Mouse (Mus musculus): ENCODE measurements around the gene Drg1. TPM values are rescaled to one million over a fixed set of nuclear protein-coding genes. Genes with fewer than 3 reads are reported as not detected.
"Not testable (repeated sequence)": the region's sequence is repeated elsewhere in the genome, so short reads cannot be mapped to it uniquely, and the experiment has no call there.

Gene Drg1
- polyA plus RNA-seq, 1 experiment from 2014 or later: 223 TPM

GRCm38 (mm10) chr11:3156991-3157390, 109.2 kb downstream of the Drg1 start:
- 95% methylated on average over 3 of the region's 3 CpGs for WGBS
- not testable (repeated sequence) for H3K9ac ChIP-seq; H3K27ac ChIP-seq; H3K36me3 ChIP-seq; H3K4me2 ChIP-seq; H3K27me3 ChIP-seq; ATAC-seq (replicated peaks; ENCODE audit: low FRiP score); H3K4me3 ChIP-seq (replicated peaks); H3K4me1 ChIP-seq
- H3K9me3 ChIP-seq (replicated peaks): peaks cover 14% of the 10 kb centered on the region

GRCm38 (mm10) chr11:3153666-3154397, 112.4 kb downstream of the Drg1 start:
- WGBS: 80% methylated on average over 1 of the region's 1 CpGs
- peak; percentile 50 for ATAC-seq (replicated peaks; ENCODE audit: low FRiP score)
- H3K9me3 ChIP-seq (replicated peaks): peaks cover 16% of the 10 kb centered on the region
- H3K4me3 ChIP-seq (replicated peaks); H3K9ac ChIP-seq; H3K27ac ChIP-seq; H3K27me3 ChIP-seq; H3K4me1 ChIP-seq; H3K4me2 ChIP-seq: not testable (repeated sequence)
- H3K36me3 ChIP-seq: peaks cover 15% of the 10 kb centered on the region

GRCm38 (mm10) chr11:3151358-3151757, 114.9 kb downstream of the Drg1 start:
- not testable (repeated sequence) for H3K4me1 ChIP-seq; H3K4me3 ChIP-seq (replicated peaks); H3K9ac ChIP-seq; ATAC-seq (replicated peaks; ENCODE audit: low FRiP score); H3K4me2 ChIP-seq; H3K27me3 ChIP-seq; H3K27ac ChIP-seq
- Histone ChIP-seq H3K36me3 (peaks cover 15% of the 10 kb centered on the region), H3K9me3 (replicated peaks) (peaks cover 13% of the 10 kb centered on the region)
- 95% methylated on average over 4 of the region's 4 CpGs for WGBS

- Histone ChIP-seq H3K9me3 (replicated peaks) (peaks cover 13% of the 10 kb centered on the region), H3K36me3 (peaks cover 15% of the 10 kb centered on the region)
- H3K9ac ChIP-seq; H3K27ac ChIP-seq; H3K4me3 ChIP-seq (replicated peaks); H3K27me3 ChIP-seq; ATAC-seq (replicated peaks; ENCODE audit: low FRiP score); H3K4me2 ChIP-seq; H3K4me1 ChIP-seq: not testable (repeated sequence)
- 98% methylated on average over 12 of the region's 12 CpGs for WGBS
These were observed 115.6 kb downstream of the Drg1 start for GRCm38 (mm10) chr11:3150677-3151003.

- H3K4me2 ChIP-seq; H3K4me3 ChIP-seq (replicated peaks); H3K9ac ChIP-seq; H3K27me3 ChIP-seq; H3K27ac ChIP-seq; H3K4me1 ChIP-seq: not testable (repeated sequence)
- Histone ChIP-seq H3K9me3 (replicated peaks) (peaks cover 13% of the 10 kb centered on the region), H3K36me3 (peaks cover 15% of the 10 kb centered on the region)
- 98% methylated on average over 24 of the region's 24 CpGs for WGBS
- ATAC-seq (replicated peaks; ENCODE audit: low FRiP score): 0 out of 2 replicates have a peak, but pooled peaks have one; percentile 10
These were observed 116.1 kb downstream of the Drg1 start for GRCm38 (mm10) chr11:3150003-3150676.

GRCm38 (mm10) chr11:3149471-3149870, 116.7 kb downstream of the Drg1 start:
- peak; percentile 7; the same call in 1 of the 2 replicates for ATAC-seq (replicated peaks; ENCODE audit: low FRiP score)
- not testable (repeated sequence) for H3K4me1 ChIP-seq; H3K27me3 ChIP-seq; H3K4me2 ChIP-seq; H3K27ac ChIP-seq; H3K9ac ChIP-seq; H3K4me3 ChIP-seq (replicated peaks)
- peaks cover 15% of the 10 kb centered on the region for H3K36me3 ChIP-seq
- WGBS: 92% methylated on average over 4 of the region's 4 CpGs
- peaks cover 13% of the 10 kb centered on the region for H3K9me3 ChIP-seq (replicated peaks)

- not testable (repeated sequence) for H3K9ac ChIP-seq; ATAC-seq (replicated peaks; ENCODE audit: low FRiP score); H3K9me3 ChIP-seq (replicated peaks); H3K4me1 ChIP-seq; H3K27me3 ChIP-seq; H3K4me2 ChIP-seq; H3K27ac ChIP-seq; H3K4me3 ChIP-seq (replicated peaks)
- H3K36me3 ChIP-seq: peaks cover 11% of the 10 kb centered on the region
- WGBS: 73% methylated on average over 2 of the region's 2 CpGs
These were observed 119.4 kb downstream of the Drg1 start for GRCm38 (mm10) chr11:3146806-3147205.

- not testable (repeated sequence) for H3K9ac ChIP-seq; H3K4me3 ChIP-seq (replicated peaks); H3K4me1 ChIP-seq; ATAC-seq (replicated peaks; ENCODE audit: low FRiP score); H3K27me3 ChIP-seq; H3K9me3 ChIP-seq (replicated peaks); H3K27ac ChIP-seq; H3K36me3 ChIP-seq; H3K4me2 ChIP-seq
- WGBS: 64% methylated on average over 8 of the region's 9 CpGs
These were observed 120.7 kb downstream of the Drg1 start for GRCm38 (mm10) chr11:3145359-3146165.

- H3K4me1 ChIP-seq; H3K9ac ChIP-seq; ATAC-seq (replicated peaks; ENCODE audit: low FRiP score); H3K27me3 ChIP-seq; H3K36me3 ChIP-seq; H3K4me2 ChIP-seq; H3K4me3 ChIP-seq (replicated peaks); H3K27ac ChIP-seq; H3K9me3 ChIP-seq (replicated peaks): not testable (repeated sequence)
- 83% methylated on average over 3 of the region's 3 CpGs for WGBS
These were observed 122.2 kb downstream of the Drg1 start for GRCm38 (mm10) chr11:3143984-3144383.

- H3K4me3 ChIP-seq (replicated peaks): not testable (repeated sequence)
- WGBS: 86% methylated on average over 4 of the region's 5 CpGs
- peak; percentile 79 for ATAC-seq (replicated peaks; ENCODE audit: low FRiP score)
These were observed 123.8 kb downstream of the Drg1 start for GRCm38 (mm10) chr11:3142413-3142812.

GRCm38 (mm10) chr11:3140967-3141535, 125.2 kb downstream of the Drg1 start:
- not testable (repeated sequence) for ATAC-seq (replicated peaks; ENCODE audit: low FRiP score); H3K4me1 ChIP-seq; H3K4me2 ChIP-seq; H3K4me3 ChIP-seq (replicated peaks); H3K27me3 ChIP-seq; H3K36me3 ChIP-seq; H3K9ac ChIP-seq; H3K27ac ChIP-seq
- H3K9me3 ChIP-seq (replicated peaks): peaks cover 18% of the 10 kb centered on the region

More at GRCm38 (mm10) chr11:3142413-3142812, 123.8 kb downstream of the Drg1 start:
- not testable (repeated sequence) for H3K36me3 ChIP-seq, H3K4me2 ChIP-seq, H3K27ac ChIP-seq, H3K9ac ChIP-seq, H3K4me1 ChIP-seq, H3K27me3 ChIP-seq
- peaks cover 14% of the 10 kb centered on the region for H3K9me3 ChIP-seq (replicated peaks)

GRCm38 (mm10) chr11:3138323-3138722, 127.9 kb downstream of the Drg1 start:
- not testable (repeated sequence) for H3K36me3 ChIP-seq; H3K4me2 ChIP-seq; H3K27ac ChIP-seq; H3K27me3 ChIP-seq; H3K9ac ChIP-seq; ATAC-seq (replicated peaks; ENCODE audit: low FRiP score); H3K4me3 ChIP-seq (replicated peaks); H3K4me1 ChIP-seq
- WGBS: 86% methylated on average over 2 of the region's 2 CpGs
- H3K9me3 ChIP-seq (replicated peaks): peaks cover 20% of the 10 kb centered on the region
